Mouse (Mus musculus): Measurements from ENCODE around the gene Lmcd1.

Gene Lmcd1

DNA sequence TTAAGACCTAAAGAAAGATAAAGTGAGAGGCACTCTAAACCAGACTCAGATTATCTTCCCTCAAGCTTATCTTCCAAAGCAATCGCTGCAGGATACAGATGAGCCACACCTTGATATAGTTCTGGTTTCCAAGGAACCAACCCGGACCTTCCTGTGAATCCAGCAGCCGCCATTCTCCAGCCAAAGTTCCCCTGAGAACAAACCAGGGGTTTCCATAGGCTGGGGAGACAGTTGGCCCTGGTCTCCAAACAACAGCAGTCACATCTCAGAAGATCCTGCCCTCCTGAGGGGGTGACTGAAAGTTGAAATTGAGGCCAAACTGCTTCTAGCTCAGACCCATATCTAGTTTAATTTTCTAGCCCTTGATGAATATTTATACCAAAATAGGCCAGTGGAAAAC lies 14.7 kb downstream of the Lmcd1 start:
- no peak for DNase-seq

DNA sequence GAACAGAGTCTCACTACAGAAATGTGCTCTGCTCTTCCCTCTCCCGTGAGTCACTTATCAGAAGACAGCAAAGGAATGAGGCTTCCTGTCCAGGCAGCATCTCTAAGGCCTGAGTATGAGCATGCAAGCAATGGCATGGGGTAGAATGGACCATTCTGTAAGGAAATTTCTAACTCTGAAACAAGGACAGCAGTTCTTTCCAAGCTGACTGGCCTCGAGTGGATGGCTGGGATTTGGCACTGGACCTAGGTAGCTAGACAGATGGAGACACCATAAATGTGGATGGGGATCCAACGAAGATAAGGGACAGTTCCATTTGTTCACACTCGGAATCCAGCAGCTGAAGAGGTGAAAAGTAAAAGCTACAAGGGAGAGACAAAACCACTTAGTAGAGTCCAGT lies 17.6 kb downstream of the Lmcd1 start:
- no peak for DNase-seq

DNA sequence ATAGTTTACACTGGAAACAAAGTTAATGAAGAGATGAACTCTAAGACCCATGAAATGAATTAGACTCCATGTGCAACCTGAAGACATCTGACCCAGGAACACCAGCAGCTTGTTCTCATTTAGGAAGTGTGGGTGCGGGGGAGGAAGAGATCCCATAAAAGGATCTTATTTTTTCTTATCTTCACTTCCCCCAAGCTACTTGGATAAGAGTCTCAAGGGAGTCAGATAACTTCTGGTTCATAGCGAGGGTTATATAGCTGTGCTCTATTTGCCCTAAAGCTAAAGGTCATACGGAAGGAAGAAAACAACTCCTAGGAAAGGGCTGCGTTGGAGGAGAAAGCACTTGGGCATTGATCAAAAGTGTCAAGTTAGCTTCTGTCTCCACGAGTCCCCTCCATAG lies 19.8 kb downstream of the Lmcd1 start:
- no peak for DNase-seq

DNA sequence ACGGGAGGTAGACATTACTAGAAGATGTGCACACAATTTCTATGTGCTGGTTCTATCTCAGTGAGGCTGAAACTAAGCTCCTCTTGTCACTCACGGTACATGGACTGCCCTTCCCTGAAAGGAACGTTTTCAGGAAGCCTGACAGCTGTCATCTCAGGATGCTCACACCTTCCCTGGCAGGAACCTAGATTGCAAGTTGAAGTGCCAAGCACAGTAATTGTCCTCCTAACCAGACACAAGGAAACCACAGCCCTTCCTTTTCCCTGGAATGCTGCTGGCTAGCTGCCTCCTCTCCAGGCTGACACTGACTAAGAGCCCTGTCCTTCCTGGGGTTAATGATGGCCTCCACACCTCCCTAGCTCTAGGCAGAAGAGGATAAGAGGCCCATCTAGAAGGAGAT lies 21.7 kb downstream of the Lmcd1 start:
- DNase-seq = peak in 1 of 2 experiments; percentile 7

DNA sequence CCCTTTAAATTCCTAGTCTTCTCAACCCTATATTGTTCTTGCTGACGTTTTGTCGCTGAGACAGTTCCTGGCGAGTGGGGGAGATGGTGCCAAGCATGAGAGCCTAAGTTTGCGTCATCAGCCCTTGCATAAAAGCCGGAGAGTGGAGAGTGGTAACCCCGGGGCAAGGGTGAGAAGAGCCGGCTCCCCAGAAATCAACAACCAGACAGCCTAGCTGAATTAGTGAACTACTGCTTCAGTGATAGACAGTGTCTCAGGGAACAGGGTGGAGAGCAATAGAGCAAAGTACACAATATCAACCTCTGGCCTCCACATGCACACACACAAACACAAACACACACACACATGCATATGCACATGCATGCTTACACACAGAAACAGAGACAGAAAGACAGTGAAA lies 26.6 kb downstream of the Lmcd1 start:
- DNase-seq = no peak

DNA sequence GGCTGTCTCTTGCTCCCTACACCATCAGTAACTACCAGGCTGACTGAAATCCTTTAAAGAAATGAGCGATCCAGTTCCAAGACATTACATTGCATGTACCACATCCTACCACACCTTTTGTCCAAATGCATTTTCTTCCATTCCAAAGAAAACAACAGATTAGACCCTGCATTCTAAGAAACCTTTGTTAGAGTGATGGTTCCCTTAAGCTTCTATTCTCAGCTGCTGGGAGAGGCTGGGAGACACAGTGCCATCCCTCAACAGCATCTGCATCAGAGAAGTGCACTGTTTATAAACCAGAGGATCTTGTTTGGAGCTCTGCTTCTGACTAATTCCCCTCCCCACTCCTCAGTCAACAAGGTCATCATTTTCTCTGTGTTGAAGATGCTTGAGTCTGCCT lies 27.1 kb downstream of the Lmcd1 start:
- no peak for DNase-seq

DNA sequence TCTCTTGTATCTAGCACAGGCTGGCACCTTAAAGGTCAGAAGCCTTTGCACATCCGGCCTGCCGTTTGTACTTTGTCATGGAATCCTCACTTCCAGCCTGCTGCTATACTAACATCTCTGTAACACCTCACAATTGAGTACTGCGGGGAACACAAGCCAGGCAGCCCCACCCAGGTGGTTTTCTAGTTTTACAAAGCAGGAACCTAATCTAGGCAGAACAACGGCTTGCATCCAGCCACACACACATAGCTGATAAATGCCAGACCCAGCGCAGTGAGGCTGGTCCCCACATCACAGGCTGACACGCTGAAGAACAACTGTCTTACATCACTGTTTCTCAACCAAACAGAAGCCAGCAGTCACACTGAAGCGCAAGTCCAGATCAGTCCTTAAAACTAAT lies 28.7 kb downstream of the Lmcd1 start:
- no peak for DNase-seq

DNA sequence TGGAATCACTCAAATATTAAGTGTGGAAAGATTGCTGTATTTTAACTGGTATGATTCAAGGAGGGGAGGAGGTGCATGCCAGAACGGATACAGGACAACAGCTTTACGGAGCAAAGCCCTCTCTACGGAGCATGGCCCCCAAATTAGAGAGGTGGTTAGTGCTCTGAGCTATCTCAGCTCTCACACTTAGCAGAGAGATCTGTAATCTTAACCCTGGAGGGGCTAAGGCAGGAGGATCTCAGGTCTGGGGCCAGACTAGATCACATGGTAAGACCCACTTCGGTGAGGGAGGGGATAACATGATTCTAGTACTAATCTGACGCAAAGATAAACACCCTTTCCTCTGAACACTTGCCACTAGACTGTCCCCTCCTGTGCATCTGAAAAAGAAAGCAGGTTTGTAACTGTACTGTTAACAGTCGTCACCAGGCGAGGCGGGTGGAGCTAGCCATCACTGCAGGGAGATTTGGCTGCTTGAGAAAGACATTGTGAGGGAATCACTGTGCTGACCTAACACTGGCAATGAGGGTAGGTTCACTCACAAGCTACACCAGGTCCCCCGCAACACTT lies 29.3 kb downstream of the Lmcd1 start:
- no peak for DNase-seq

DNA sequence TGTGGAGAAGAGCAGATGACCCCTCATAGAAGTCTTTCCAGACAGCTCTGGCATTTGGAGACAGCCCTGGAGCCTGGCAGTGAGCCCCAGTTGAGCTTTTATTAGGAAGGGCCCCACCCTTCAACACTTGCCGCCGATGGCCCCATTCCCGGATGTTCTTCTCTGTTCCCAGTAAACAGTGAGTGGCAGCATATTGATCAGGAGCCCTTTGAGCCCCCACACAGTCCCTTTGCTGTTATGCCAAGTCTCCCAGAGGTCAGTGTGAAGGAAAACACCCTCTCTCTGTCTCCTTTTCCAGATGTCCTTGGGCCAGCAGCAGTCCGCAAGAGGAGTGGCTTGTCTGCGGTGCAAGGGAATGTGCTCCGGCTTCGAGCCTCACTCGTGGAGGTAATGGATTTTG lies 31.2 kb downstream of the Lmcd1 start:
- DNase-seq = peak in 1 of 2 experiments; percentile 14

DNA sequence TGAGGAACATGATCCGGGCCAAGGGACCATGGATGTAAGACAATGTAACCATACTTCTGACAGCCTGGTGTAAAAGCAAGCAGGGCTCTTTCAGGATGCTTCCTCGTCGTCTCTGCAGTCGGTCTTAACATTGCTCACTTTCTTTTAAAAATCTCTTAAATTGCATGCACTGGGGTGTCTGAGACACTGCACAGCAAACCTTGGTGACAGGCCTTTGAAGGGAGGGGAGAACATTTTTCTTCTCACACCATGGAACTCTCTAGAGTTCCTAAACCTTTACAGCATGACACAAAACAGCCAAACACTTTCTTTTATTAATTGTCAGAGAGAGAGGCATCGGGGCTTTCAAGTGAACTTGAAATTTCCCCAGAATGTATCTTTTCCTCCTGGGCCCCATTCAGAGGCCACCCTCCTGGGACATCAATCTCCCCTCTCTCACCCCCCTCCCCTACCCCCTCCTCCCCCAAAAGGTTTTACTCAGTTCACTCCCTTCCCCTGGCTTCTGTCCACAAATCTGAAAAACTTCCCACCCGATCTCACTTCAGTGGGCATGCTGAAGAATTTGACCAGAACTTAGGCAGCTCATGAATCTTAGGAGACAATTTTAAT lies 35.9 kb downstream of the Lmcd1 start:
- DNase-seq = no peak

DNA sequence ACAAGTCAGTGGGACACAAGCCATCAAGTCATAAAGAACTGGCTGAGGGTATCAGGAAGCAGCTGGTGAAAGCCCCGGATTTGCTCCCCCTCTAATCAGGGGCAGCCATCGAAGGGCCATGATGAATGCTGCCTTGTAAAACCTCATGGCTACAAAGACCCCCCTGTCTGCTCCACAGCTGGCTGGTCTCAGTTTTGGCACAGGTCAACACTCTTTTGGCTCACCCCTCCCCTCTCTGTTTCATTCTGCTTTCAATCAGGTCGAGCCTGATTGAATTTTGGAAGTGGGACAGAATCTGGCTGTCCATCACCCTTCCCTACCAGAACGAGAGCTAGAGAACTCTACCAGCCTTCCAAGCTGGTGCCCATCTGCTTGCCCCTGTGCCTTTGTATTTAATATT lies 37.8 kb downstream of the Lmcd1 start:
- DNase-seq = peak in 1 of 2 experiments; percentile 20

DNA sequence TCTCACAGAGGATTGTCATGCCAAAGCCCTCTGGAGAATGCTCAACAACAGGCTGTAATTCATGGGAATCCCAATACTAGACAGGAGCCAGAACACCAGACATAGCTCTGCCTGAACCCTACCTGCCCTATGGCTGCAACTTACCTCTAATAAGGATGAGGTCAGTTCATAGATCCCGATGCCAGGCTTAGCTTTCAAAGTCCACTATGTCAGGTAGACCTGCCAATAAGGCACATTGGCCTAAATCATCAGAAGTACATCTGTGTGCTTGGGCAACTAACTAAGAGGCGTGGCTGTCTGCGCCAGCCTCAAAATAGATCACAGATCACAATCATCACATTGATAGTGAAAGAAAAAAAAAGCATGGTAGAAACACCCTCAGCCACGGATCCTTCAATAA lies 45.9 kb downstream of the Lmcd1 start:
- DNase-seq = no peak

DNA sequence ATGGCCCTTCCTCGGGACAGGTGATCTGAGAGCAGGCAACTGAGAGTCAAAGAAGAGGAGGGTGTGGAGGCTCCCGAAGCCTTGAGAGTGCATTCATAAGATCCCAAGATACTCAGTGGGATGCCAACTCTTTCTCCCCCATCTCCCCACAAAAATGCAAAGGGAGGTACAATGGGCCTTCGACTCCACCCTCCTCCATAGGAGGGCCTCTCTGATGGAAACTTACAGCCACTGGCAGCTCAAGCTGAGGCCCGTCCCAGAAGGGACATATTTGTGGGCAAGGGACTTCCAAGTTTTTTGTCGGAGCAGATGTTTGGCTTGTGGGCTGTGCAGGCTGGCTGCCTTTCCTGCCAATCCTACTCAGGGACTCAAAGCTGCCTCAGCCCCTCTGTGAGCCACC lies 47.1 kb downstream of the Lmcd1 start:
- DNase-seq = no peak

DNA sequence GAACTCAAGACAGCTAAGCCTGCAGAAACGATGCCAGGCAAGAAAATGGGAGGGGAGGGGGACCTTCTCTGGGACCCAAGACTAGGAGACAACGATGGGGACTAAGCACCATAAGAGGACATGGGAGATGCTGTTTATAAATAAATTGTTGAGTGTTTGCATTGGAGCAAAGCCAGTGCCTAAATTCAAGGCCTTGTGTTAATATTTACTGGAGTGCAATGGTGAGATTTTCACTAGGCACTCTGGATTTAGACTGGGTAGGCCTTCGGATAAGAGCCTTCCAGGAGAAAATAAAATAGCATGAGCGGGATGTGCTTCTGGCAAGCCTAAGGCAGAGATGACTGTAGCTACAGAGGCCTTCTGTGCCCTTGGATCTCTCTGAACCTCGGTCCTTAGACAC lies 49.4 kb downstream of the Lmcd1 start:
- no peak for DNase-seq

DNA sequence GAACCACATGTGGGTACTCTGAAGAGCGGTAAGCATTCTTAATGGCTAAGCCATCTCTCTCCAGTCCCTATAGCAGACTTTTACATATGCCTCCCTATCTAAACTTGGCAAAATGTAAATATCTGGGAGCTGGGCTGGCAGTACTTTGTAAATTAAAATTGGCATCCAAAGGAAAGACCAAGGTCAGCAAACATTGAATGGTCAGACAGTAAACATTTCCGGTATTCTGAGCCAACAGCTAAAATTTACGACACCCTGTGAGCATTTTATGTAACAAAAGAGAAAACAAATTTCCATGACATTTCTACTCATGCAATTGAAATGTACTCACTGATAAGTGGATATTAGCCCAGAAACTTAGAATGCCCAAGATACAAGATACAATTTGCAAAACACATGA lies 51.7 kb downstream of the Lmcd1 start:
- no peak for DNase-seq

DNA sequence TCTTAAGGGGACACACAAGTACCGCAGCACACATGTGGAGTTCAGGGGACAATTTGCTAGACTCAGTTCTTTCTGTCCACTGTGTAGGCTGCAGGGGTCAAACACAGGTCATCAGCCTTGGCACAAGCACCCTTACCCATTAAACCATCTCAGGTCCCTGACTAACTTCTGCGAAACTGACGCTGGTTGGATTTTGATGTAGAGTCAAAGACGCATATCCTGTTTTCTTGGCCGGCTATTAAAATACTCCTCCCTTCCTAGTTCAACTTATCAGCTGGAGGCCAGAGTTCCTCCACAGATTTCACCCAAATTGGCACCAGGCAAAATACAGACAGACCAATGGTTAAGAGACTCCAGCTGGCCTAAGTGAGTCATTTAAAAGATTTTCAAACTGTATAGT lies 54.2 kb downstream of the Lmcd1 start:
- no peak for DNase-seq

DNA sequence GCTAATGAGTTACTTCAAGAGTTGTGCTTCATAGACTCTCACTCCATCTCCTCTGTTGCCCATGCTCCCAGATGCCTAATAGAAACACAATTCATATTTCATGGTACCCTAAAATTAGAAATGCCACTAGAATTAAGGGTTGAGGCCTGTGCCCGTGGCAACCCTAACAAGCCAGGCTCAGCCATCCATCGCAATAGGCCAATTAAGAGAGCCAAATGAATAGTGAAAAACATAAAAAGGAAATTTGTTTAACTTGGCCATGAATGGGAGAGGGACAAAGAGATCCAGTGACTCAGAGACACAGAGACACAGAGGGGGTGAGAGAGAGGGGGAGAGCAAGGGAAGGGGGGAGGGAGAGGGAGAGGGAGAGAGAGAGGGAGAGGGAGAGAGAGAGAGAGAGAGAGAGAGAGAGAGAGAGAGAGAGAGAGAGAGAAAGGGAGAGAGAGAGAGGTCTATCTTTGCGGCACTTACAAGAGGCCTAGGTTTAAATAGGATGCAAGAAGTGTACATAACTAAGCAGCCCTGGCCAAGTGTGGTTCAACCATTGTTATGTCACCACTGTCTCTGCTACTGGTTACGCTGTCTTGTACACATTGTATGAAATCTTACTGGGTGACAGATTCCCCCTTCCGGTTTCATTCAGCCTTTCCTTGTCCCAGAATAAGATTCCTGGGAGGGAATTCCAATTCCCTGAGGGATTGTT lies 57.1 kb downstream of the Lmcd1 start:
- DNase-seq = no peak

DNA sequence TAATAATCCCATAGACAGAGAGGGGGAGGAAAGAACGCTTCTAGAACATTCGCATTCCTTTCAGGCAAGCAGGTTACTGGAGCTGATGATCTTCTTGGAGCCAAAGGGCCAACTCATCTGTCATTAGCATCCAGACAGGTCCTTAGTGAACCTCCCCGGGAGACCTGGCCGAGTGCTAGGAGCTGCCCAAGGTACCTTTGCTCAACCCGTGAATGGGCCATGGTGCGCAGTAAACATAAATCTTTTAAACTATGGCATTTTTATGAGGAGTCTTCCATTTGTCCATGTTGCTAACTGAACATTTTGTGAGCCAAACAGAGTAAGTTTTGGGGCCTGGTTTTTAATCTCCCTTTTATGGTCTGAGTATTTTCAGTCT lies 57.7 kb downstream of the Lmcd1 start:
- no peak for DNase-seq

DNA sequence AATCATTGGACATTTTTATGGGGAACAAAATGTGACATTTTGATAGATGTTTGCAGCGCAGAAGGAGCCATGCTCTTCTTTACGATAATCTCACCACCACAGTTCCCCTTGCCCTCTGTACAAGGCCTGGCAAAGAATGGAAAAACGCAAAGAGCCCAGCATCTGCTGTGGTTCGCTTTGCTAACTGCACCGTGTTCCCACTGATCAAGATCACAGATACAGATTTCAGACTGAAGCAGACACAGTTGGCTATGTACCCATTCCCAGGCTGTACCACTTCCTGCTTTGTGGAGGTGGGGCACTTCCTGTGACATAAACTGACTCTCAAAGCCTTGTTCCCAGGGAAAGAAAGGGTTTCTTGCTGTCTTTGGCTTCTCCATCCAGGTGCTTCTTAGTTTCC lies 60.4 kb downstream of the Lmcd1 start:
- DNase-seq = no peak

DNA sequence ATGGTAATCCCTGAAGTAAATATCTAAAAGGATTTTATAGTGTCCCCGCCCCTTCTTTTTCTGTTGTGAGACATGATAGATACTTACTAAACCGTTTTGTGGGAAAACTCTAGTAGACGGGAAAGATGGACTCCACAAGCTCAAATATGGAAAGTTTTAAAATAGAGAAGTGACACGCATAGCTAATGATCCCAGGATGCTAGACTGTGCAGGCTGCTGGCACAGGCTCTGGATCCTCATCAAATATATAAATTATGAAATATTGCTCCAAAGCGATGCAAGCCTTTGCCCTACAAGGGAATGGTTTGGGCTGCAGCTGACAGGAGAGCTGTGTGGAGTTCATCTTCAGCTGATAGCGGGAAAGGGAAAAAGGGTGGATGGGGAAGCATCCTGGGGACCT lies 64.1 kb downstream of the Lmcd1 start:
- no peak for DNase-seq

DNA sequence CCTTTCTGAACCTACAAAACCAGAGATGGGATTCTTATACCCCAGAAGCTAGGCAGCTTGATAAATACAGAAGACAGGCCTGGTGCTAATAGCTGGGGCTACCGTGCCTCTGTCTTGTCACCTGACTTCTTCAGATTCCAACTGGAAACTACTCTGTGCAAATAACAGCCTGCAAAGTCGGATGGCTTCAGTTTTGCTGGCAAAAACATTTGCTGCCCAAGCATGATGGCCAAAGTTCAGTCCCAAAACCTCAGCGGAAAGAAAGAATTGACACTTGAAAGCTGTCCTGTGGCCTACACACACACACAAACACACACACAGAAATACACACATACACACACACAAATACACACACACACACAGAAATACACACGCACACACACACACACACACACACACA lies 65.5 kb downstream of the Lmcd1 start:
- no peak for DNase-seq

DNA sequence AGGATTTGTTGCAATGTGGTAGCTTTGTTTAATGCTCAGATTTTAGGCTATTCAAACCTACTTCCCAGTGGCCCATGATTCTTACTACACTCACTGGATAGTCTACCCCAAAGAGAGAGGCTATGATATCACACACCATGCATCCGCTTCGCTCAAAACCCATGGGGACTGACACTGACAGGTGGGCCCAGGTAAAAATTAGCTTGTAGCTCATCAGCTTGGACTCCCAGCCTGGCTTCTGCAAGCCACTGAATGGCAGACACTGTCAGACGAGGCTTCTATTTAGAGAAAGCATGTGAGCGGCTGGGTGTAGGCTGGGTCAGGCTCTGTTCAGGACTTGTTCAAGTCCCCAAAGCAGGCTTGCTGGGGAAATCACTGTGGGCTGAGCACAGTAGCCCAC lies 76.9 kb downstream of the Lmcd1 start:
- DNase-seq = no peak

DNA sequence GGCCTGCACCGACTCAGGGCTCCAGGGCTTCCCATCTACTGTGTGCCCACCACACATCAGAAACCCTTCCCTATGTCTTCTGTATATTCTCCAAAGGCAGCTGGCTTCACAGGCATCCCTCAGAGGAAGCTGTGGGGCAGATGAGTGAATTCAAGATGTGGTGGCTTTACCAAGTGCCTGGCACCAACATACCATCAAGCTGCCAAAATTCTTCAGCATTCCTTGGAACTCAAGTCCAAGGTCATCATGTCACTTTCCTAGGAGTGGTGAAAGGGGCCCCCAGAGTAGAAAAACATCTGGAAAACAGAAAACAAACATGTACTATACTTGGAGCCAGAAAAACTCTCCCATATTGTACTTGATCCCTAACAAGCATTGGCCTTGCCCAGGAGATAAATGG lies 85.8 kb downstream of the Lmcd1 start:
- no peak for DNase-seq

DNA sequence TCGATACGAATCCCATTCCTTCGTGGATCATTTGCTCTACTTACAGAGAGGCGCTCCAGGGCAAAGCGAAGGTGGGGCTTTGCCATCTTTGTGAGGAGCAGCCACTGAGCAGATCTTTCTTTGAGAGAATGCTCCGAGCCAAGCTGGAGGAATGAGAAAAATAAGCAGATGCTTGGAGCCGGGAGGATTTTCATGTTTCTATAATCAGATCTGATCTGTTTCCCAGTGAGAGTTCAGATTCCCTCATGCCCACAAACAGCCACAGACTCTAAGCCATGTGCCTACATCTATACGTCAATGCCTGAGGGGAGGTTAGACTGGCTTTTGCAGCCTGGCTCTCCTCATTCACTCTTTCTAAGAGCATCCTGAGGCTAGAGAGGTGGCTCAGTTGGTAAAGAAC lies 87.1 kb downstream of the Lmcd1 start:
- DNase-seq = no peak
